Mouse (Mus musculus) heart, postnatal 25 days (tissue): Measurements from ENCODE around the gene Gm20918. TPM values are rescaled to one million over a fixed set of nuclear protein-coding genes. Genes with fewer than 3 reads are reported as not detected.
"Not testable (repeated sequence)": the region's sequence is repeated elsewhere in the genome, so short reads cannot be mapped to it uniquely, and the experiment has no call there.

Experiments used
- DNase-seq: peaks from one replicate; pipeline ENCODE4 v3.0.0; 2022; ENCODE audit warnings: low spot score
- intact Hi-C: fragments of 180-260 bp; cut with DNase I; formaldehyde crosslinking; loops from one replicate; pipeline ENCODE4 v1.15.1; 2025
- total RNA-seq, 2 experiments: library from RNA; stranded (reverse); gene quantifications; 2 replicates each; pipeline ENCODE4 v1.2.3; 2021

Gm20918 gene
- total RNA-seq: not detected

DNA sequence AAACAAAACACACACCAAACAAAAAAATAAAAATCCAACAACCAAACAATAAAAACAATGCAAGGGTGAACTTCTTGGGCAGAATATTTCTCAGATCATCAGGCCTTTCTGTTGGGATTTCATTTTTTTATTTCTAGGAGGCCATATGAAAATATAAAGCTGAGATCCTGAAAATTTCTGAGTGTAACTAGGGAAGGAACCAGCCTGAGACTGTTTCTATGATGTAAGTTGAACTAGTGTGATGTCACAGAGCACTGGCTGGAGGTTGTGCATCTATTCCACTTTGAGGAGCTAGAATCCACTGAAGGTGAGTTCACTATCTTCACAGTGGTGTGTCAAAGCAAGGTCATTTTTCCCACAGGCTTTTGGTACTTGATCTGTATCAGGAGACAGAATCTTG is at the start of gene Gm20918:
TSS of gene Gm20918 (plus strand) at position 301 of the 400 bp plus-strand sequence.
- DNase-seq, intact Hi-C loops: not testable (repeated sequence)

Other genes with a start within 250 kb of the Gm20918 start
- gene Gm21820, start 205.5 kb downstream of the Gm20918 start, total RNA-seq: not detected